ENCODE assay signal across 11 mouse cellular contexts in genomic region chr9:94681095-94681487, GRCm38 (mm10). TPM values are rescaled to one million over a fixed set of nuclear protein-coding genes. Genes with fewer than 3 reads are reported as not detected.
DNase-seq lines count a peak whose midpoint lies in the region; ATAC-seq lines count a peak whose summit lies in the region.
"Had no signal": no experiment of that assay in that cellular context is flagged by ENCODE, and none has a peak within 500 bp of the region (broad histone marks: within the 10 kb centered on the region; RNA-seq: fewer than 3 reads in every experiment).

No protein-coding gene starts in this region.

- H3K36me3 ChIP-seq in heart, embryonic 10.5 days, result no peaks in the 10 kb centered on the region
- H3K36me3 ChIP-seq in midbrain, embryonic 10.5 days, result no peaks in the 10 kb centered on the region
- H3K36me3 ChIP-seq in hindbrain, embryonic 11.5 days (ENCODE audit: control insufficient read depth, insufficient read depth, low read length), result no peaks in the 10 kb centered on the region
- H3K36me3 ChIP-seq: embryonic facial prominence, embryonic 12.5 days; neural tube, embryonic 12.5 days had no signal

- no peak overlapping the region for H3K4me3 ChIP-seq in heart, embryonic 10.5 days
- H3K4me3 ChIP-seq in midbrain, embryonic 10.5 days, result no peak overlapping the region
- H3K4me3 ChIP-seq in hindbrain, embryonic 11.5 days (ENCODE audit: low read depth, low read length), result no peak overlapping the region
- H3K4me3 ChIP-seq: embryonic facial prominence, embryonic 12.5 days; neural tube, embryonic 12.5 days had no signal

- H3K27ac ChIP-seq in heart, embryonic 10.5 days, result no peak overlapping the region; the same call in 1 of the 2 replicates
- no peak overlapping the region for H3K27ac ChIP-seq in midbrain, embryonic 10.5 days (replicated peaks)
- H3K27ac ChIP-seq in hindbrain, embryonic 11.5 days (ENCODE audit: low read depth, low read length), result no peak overlapping the region
- H3K27ac ChIP-seq: embryonic facial prominence, embryonic 12.5 days; hindbrain, embryonic 14.5 days; neural tube, embryonic 12.5 days had no signal

- 83% methylated on average over 8 of the region's 8 CpGs for WGBS in heart, embryonic 10.5 days
- 88% methylated on average over 8 of the region's 8 CpGs for WGBS in midbrain, embryonic 10.5 days
- WGBS in hindbrain, embryonic 11.5 days, result 88% methylated on average over 8 of the region's 8 CpGs

- H3K9ac ChIP-seq in hindbrain, embryonic 11.5 days (ENCODE audit: low read depth, low read length), result no peak overlapping the region
- H3K9ac ChIP-seq: embryonic facial prominence, embryonic 12.5 days; hindbrain, embryonic 14.5 days; neural tube, embryonic 12.5 days had no signal

- H3K27me3 ChIP-seq in heart, embryonic 10.5 days (ENCODE audit: insufficient read depth, poor library complexity, severe bottlenecking), result no peaks in the 10 kb centered on the region
- no peaks in the 10 kb centered on the region for H3K27me3 ChIP-seq in midbrain, embryonic 10.5 days (ENCODE audit: low read depth, poor library complexity, severe bottlenecking)
- no peaks in the 10 kb centered on the region for H3K27me3 ChIP-seq in hindbrain, embryonic 11.5 days (ENCODE audit: control insufficient read depth, insufficient read depth, low read length)
- H3K27me3 ChIP-seq: embryonic facial prominence, embryonic 12.5 days; neural tube, embryonic 12.5 days had no signal

- H3K9me3 ChIP-seq in heart, embryonic 10.5 days, result no peaks in the 10 kb centered on the region
- H3K9me3 ChIP-seq in midbrain, embryonic 10.5 days (replicated peaks), result no peaks in the 10 kb centered on the region
- H3K9me3 ChIP-seq in hindbrain, embryonic 11.5 days (ENCODE audit: control insufficient read depth, low read length), result no peaks in the 10 kb centered on the region
- H3K9me3 ChIP-seq: embryonic facial prominence, embryonic 12.5 days; neural tube, embryonic 12.5 days had no signal

- DNase-seq in heart, adult 11 months, result peak; percentile 96
- DNase-seq in heart, embryonic 10.5 days (ENCODE audit: low spot score), result no peak
- DNase-seq in urinary bladder, postnatal 25 days (ENCODE audit: low spot score), result peak; percentile 21
- DNase-seq in urinary bladder, postnatal 10 days (ENCODE audit: low spot score), result no peak
- peak; percentile 35 for DNase-seq in left cerebral cortex, adult 11 months (ENCODE audit: low spot score)
- DNase-seq in midbrain, embryonic 10.5 days (ENCODE audit: low spot score), result no peak
- no peak for DNase-seq in embryo, embryonic 9.5 days (ENCODE audit: extremely low spot score)
- no peak for DNase-seq in hindbrain, embryonic 11.5 days (ENCODE audit: low spot score)

- H3K4me2 ChIP-seq in hindbrain, embryonic 11.5 days (replicated peaks; ENCODE audit: low read depth, low read length), result no peak overlapping the region
- H3K4me2 ChIP-seq: embryonic facial prominence, embryonic 12.5 days; hindbrain, embryonic 14.5 days; neural tube, embryonic 12.5 days had no signal

- no peak for ATAC-seq in hindbrain, embryonic 11.5 days (ENCODE audit: low FRiP score)

- peaks cover 8% of the 10 kb centered on the region; the same call in 1 of the 2 replicates for H3K4me1 ChIP-seq in heart, embryonic 10.5 days
- H3K4me1 ChIP-seq in midbrain, embryonic 10.5 days, result no peaks in the 10 kb centered on the region
- no peaks in the 10 kb centered on the region for H3K4me1 ChIP-seq in hindbrain, embryonic 11.5 days (replicated peaks; ENCODE audit: control insufficient read depth, insufficient read depth, low read length)
- H3K4me1 ChIP-seq: embryonic facial prominence, embryonic 12.5 days; neural tube, embryonic 12.5 days had no signal

RNA-seq across cellular contexts. Expression of gene Slc9a9, which starts 11.4 kb away (rescaled TPM):
- 2.6 and 3.3 TPM in 2 replicates for polyA plus RNA-seq in heart, embryonic 10.5 days (2016; fragmentation: Nextera tagmentation; extraction: Ambion mirVana)
- 1.9 and 2.3 TPM in 2 replicates for polyA plus RNA-seq in midbrain, embryonic 10.5 days (2016; fragmentation: Nextera tagmentation; extraction: Ambion mirVana)
- 3.5 and 3.8 TPM in 2 replicates for polyA plus RNA-seq in hindbrain, embryonic 11.5 days (2014; fragmentation: Nextera tagmentation; extraction: Ambion mirVana)

Comparison
In these comparisons a context has a peak if more than half of its experiments do, and no peak if none do; other contexts are left out.
1. DNase-seq: peak in heart, adult 11 months (single experiment), urinary bladder, postnatal 25 days (single experiment) and left cerebral cortex, adult 11 months (single experiment); none in heart, embryonic 10.5 days (single experiment), urinary bladder, postnatal 10 days (single experiment), midbrain, embryonic 10.5 days (single experiment), embryo, embryonic 9.5 days (single experiment) and hindbrain, embryonic 11.5 days (single experiment).